Mouse (Mus musculus): ENCODE results near the gene Maml1.

DNA sequence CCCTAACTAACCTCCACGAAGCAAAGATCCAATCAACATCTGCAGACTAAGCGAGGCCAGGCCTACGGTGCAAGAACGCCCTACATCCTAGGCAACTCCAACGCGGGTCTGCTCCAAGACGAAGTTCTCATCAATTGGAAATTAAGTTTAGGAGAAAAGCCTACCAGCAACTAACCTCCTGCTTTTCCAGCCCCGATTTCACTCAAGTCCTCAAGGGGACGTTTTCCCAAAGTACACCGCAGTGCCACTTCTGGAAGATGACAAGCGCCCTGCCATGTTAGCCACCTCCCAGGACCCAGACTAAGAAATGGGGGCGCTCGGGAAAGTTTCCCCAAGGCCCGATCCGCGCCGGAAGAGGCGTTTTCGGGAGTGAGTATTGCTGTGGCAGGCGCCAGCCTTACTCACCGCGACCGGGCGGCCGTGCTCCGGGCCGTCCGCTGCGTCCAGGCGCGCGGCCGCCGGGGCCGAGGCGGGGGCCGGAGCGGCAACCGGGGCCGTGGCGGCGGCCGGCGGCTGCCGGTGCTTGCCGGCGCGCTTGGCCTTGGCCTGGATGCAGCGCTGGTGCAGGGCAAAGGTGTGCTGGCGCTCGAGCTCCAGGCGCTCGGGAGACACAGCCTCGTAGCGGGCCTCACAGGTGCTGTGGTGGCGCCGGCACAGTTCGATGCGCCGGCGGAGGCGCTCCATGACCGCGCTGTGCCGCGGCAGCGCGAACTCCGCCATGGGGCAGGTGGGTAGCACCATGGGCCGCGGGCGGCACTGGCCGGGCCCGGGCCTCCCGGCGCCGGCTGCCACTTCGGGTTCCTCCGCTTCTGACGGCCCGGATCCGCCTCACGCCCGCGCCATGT, 568 bp downstream of the Maml1 start:
- TF ChIP-seq EP300 (IDR thresholded peaks at IDR 0.05), result no peak
- TF ChIP-seq CTCF (IDR thresholded peaks at IDR 0.05), result peak; percentile 30
